Mouse (Mus musculus): Measurements from ENCODE around the gene Slc39a1. TPM values are rescaled to one million over a fixed set of nuclear protein-coding genes. Genes with fewer than 3 reads are reported as not detected.
A peak's percentile ranks its signal among the peaks of the same experiment; 100 is the strongest.

Slc39a1 gene
- polyA plus RNA-seq, 1 experiment from 2014 or later = 46.6 TPM

GRCm38 (mm10) chr3:90293352-90294063 lies 45.5 kb downstream of the Slc39a1 start:
- Histone ChIP-seq H3K4me3 (replicated peaks; ENCODE audit: low read depth, low read length) (peak overlapping the region; percentile 91), H3K9ac (replicated peaks; ENCODE audit: low read length) (peak overlapping the region; percentile 87), H3K27me3 (ENCODE audit: control insufficient read depth, insufficient read depth, low read length) (no peaks in the 10 kb centered on the region), H3K4me2 (ENCODE audit: low read length) (peak overlapping the region; percentile 77), H3K4me1 (ENCODE audit: control insufficient read depth, insufficient read depth, low read length) (peaks cover 19% of the 10 kb centered on the region), H3K27ac (replicated peaks; ENCODE audit: low read depth, low read length) (peak overlapping the region; percentile 97), H3K36me3 (ENCODE audit: control insufficient read depth, insufficient read depth, low read length) (no peaks in the 10 kb centered on the region), H3K9me3 (ENCODE audit: control insufficient read depth, low read length) (no peaks in the 10 kb centered on the region)
- peak; percentile 89 for DNase-seq
- under 1% methylated on average over 37 of the region's 68 CpGs for WGBS
- ATAC-seq (ENCODE audit: low FRiP score, low TSS enrichment) = peak; percentile 56

- under 1% methylated on average over 11 of the region's 11 CpGs for WGBS
- Histone ChIP-seq H3K27me3 (ENCODE audit: control insufficient read depth, insufficient read depth, low read length) (no peaks in the 10 kb centered on the region), H3K9me3 (ENCODE audit: control insufficient read depth, low read length) (no peaks in the 10 kb centered on the region), H3K36me3 (ENCODE audit: control insufficient read depth, insufficient read depth, low read length) (no peaks in the 10 kb centered on the region), H3K4me2 (ENCODE audit: low read length) (peak overlapping the region; percentile 77), H3K4me1 (ENCODE audit: control insufficient read depth, insufficient read depth, low read length) (peaks cover 19% of the 10 kb centered on the region), H3K27ac (replicated peaks; ENCODE audit: low read depth, low read length) (peak overlapping the region; percentile 97; the same call in 1 of the 2 replicates), H3K9ac (replicated peaks; ENCODE audit: low read length) (peak overlapping the region; percentile 87), H3K4me3 (replicated peaks; ENCODE audit: low read depth, low read length) (peak overlapping the region; percentile 91)
- no peak for ATAC-seq (ENCODE audit: low FRiP score, low TSS enrichment)
- peak; percentile 37 for DNase-seq
Observed at GRCm38 (mm10) chr3:90294064-90294440, 46.1 kb downstream of the Slc39a1 start.

GRCm38 (mm10) chr3:90294651-90295050 lies 46.7 kb downstream of the Slc39a1 start:
- no peaks in the 10 kb centered on the region for H3K36me3 ChIP-seq (ENCODE audit: control insufficient read depth, insufficient read depth, low read length)
- no peak overlapping the region for H3K27ac ChIP-seq (replicated peaks; ENCODE audit: low read depth, low read length)
- 77% methylated on average over 2 of the region's 2 CpGs for WGBS
- H3K9ac ChIP-seq (replicated peaks; ENCODE audit: low read length) = peak overlapping the region; percentile 87
- H3K4me3 ChIP-seq (replicated peaks; ENCODE audit: low read depth, low read length) = peak overlapping the region; percentile 91
- peaks cover 19% of the 10 kb centered on the region for H3K4me1 ChIP-seq (ENCODE audit: control insufficient read depth, insufficient read depth, low read length)
- DNase-seq (no peak), ATAC-seq (ENCODE audit: low FRiP score, low TSS enrichment) (no peak)
- H3K4me2 ChIP-seq (ENCODE audit: low read length) = peak overlapping the region; percentile 77
- no peaks in the 10 kb centered on the region for H3K9me3 ChIP-seq (ENCODE audit: control insufficient read depth, low read length)
- H3K27me3 ChIP-seq (ENCODE audit: control insufficient read depth, insufficient read depth, low read length) = no peaks in the 10 kb centered on the region

Small RNAs within 50 kb of the gene (microRNA-seq; reads per million reads assigned to microRNA genes)
- not detected for gene Mir7012

Other genes with a start within 250 kb of the Slc39a1 start
- gene Hax1, start 249.4 kb upstream of the Slc39a1 start, polyA plus RNA-seq (2014; fragmentation: Nextera tagmentation; extraction: Ambion mirVana) = 111 and 114 TPM in 2 replicates
- 229 and 241 TPM in 2 replicates for gene 4933434E20Rik, start 196.5 kb upstream of the Slc39a1 start, polyA plus RNA-seq (2014; fragmentation: Nextera tagmentation; extraction: Ambion mirVana)
- 126 and 174 TPM in 2 replicates for gene Ubap2l, start 195.5 kb upstream of the Slc39a1 start, polyA plus RNA-seq (2014; fragmentation: Nextera tagmentation; extraction: Ambion mirVana)
- 333 and 357 TPM in 2 replicates for gene Tpm3, start 175.5 kb upstream of the Slc39a1 start, polyA plus RNA-seq (2014; fragmentation: Nextera tagmentation; extraction: Ambion mirVana)
- gene Nup210l, start 144.0 kb upstream of the Slc39a1 start, polyA plus RNA-seq (2014; fragmentation: Nextera tagmentation; extraction: Ambion mirVana) = 0.18 and 0.61 TPM in 2 replicates
- gene Rps27, start 34.5 kb upstream of the Slc39a1 start, polyA plus RNA-seq (2014; fragmentation: Nextera tagmentation; extraction: Ambion mirVana) = 1,026 and 1,236 TPM in 2 replicates
- gene Rab13, start 34.5 kb upstream of the Slc39a1 start, polyA plus RNA-seq (2014; fragmentation: Nextera tagmentation; extraction: Ambion mirVana) = 10.7 and 11.7 TPM in 2 replicates
- 102 and 114 TPM in 2 replicates for gene Jtb, start 16.6 kb upstream of the Slc39a1 start, polyA plus RNA-seq (2014; fragmentation: Nextera tagmentation; extraction: Ambion mirVana)
- gene Creb3l4, start 4.7 kb upstream of the Slc39a1 start, polyA plus RNA-seq (2014; fragmentation: Nextera tagmentation; extraction: Ambion mirVana) = 2.1 and 2.7 TPM in 2 replicates
- gene Crtc2, start 6.0 kb downstream of the Slc39a1 start, polyA plus RNA-seq (2014; fragmentation: Nextera tagmentation; extraction: Ambion mirVana) = 11.4 and 12.9 TPM in 2 replicates
- gene Dennd4b, start 17.0 kb downstream of the Slc39a1 start, polyA plus RNA-seq (2014; fragmentation: Nextera tagmentation; extraction: Ambion mirVana) = 7.3 and 7.6 TPM in 2 replicates
- gene Gatad2b, start 45.0 kb downstream of the Slc39a1 start, polyA plus RNA-seq (2014; fragmentation: Nextera tagmentation; extraction: Ambion mirVana) = 16.0 and 22.9 TPM in 2 replicates
- gene Slc27a3, start 141.8 kb downstream of the Slc39a1 start, polyA plus RNA-seq (2014; fragmentation: Nextera tagmentation; extraction: Ambion mirVana) = 23.6 and 25.0 TPM in 2 replicates
- 32.3 and 35.0 TPM in 2 replicates for gene Ints3, start 185.4 kb downstream of the Slc39a1 start, polyA plus RNA-seq (2014; fragmentation: Nextera tagmentation; extraction: Ambion mirVana)
- 0.65 and 2.3 TPM in 2 replicates for gene Npr1, start 217.7 kb downstream of the Slc39a1 start, polyA plus RNA-seq (2014; fragmentation: Nextera tagmentation; extraction: Ambion mirVana)
- gene Ilf2, start 228.0 kb downstream of the Slc39a1 start, polyA plus RNA-seq (2014; fragmentation: Nextera tagmentation; extraction: Ambion mirVana) = 271 and 282 TPM in 2 replicates
- gene Snapin, start 242.9 kb downstream of the Slc39a1 start, polyA plus RNA-seq (2014; fragmentation: Nextera tagmentation; extraction: Ambion mirVana) = 89.7 and 92.8 TPM in 2 replicates

Data from midbrain, embryonic 14.5 days (tissue).